Mouse (Mus musculus) liver, postnatal 0 days (tissue): ENCODE results near the gene Eml1.

ENCODE experiments used
- CTCF ChIP-seq: sonication (generic); IDR thresholded peaks from 2 replicates; pipeline ENCODE4 v1.5.1; 2016; ENCODE audit warnings: antibody characterized with exemption, low read depth
- EP300 ChIP-seq: IDR thresholded peaks from 2 replicates; pipeline ENCODE4 v1.6.1; 2016; ENCODE audit warnings: antibody characterized with exemption, low read depth, mild to moderate bottlenecking

DNA sequence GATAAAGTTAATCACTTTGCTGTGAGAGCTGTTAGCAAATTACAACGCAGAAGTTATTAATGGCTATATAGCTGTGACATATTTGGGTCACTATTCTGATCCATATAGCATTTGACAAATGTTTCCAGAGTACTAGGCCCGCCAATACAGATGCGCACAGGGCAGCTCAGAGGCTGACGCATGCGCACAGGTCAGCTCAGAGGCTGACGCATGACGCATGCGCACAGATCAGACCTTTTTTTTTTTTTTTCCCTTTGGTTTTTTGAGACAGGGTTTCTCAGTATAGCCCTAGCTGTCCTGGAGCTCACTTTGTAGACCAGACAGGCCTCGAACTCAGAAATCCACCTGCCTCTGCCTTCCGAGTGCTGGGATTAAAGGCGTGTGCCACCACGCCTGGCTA lies 144.7 kb downstream of the Eml1 start:
- TF ChIP-seq CTCF: no peak
- no peak for TF ChIP-seq EP300
